Mouse (Mus musculus) thymus, adult 2 months (tissue): ENCODE data around the gene Tas2r135.

Experiments used
- CTCF ChIP-seq: fragments of 200-500 bp; IDR thresholded peaks from 2 replicates; pipeline ENCODE4 v1.5.1; 2012; ENCODE audit warnings: mild to moderate bottlenecking, control low read depth, low read length, moderate library complexity, borderline replicate concordance; ENCODE audit not compliant: control insufficient read depth, poor library complexity, insufficient read depth; ENCODE audit errors: extremely low read depth
- POLR2A ChIP-seq: fragments of 200-500 bp; IDR thresholded peaks from 2 replicates; pipeline ENCODE4 v1.6.1; 2012; ENCODE audit warnings: mild to moderate bottlenecking, low read length, control low read depth, moderate library complexity; ENCODE audit not compliant: control insufficient read depth, poor library complexity, insufficient read depth; ENCODE audit errors: extremely low read depth

DNA sequence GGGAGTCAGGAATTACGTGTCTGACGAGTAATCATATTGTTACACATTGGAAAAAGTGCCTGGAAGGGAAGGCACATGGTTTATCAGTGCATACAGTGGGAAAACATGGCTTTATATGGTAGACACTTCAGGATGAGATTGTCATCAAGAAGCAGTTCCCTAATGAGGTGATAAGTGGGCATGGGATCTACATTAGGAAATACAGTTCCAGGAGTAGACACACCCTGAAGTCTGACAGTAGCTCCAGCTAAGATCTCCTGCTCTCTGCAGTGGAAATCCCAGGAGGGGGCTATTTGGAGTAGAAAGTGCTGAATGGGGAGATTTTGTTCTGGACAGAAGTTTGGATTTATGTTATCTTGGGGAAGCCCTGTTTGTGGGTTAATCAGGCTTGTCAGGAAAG lies 36.2 kb downstream of the Tas2r135 start:
- TF ChIP-seq POLR2A (no peak), CTCF (no peak)
